Mouse (Mus musculus) liver, postnatal 0 days (tissue): Measurements from ENCODE around the gene Spag5.

Experiments
- CTCF ChIP-seq: sonication (generic); IDR thresholded peaks from 2 replicates; pipeline ENCODE4 v1.5.1; 2016; ENCODE audit warnings: antibody characterized with exemption, low read depth
- EP300 ChIP-seq: IDR thresholded peaks from 2 replicates; pipeline ENCODE4 v1.6.1; 2016; ENCODE audit warnings: antibody characterized with exemption, low read depth, mild to moderate bottlenecking

- TF ChIP-seq CTCF = no peak
- no peak for TF ChIP-seq EP300
Observed at GRCm38 (mm10) chr11:78344890-78345715, 43.8 kb downstream of the Spag5 start.
